Mouse (Mus musculus): ENCODE results near the gene Aff1.

Aff1 gene

GRCm38 (mm10) chr5:103725268-103726149, 33.3 kb downstream of the Aff1 start:
- peak in 1 of 2 experiments; percentile 49 for DNase-seq (ENCODE audit: inconsistent age in 2 of 2, low spot score in 1 of 2)

GRCm38 (mm10) chr5:103726281-103726938, 34.2 kb downstream of the Aff1 start:
- DNase-seq (ENCODE audit: inconsistent age in 2 of 2, low spot score in 1 of 2): no peak

GRCm38 (mm10) chr5:103727777-103728395, 35.7 kb downstream of the Aff1 start:
- DNase-seq (ENCODE audit: inconsistent age in 2 of 2, low spot score in 1 of 2): no peak

- no peak for DNase-seq (ENCODE audit: inconsistent age in 2 of 2, low spot score in 1 of 2)
Measured at GRCm38 (mm10) chr5:103729225-103729624, 37.1 kb downstream of the Aff1 start.

GRCm38 (mm10) chr5:103730142-103730541, 38.0 kb downstream of the Aff1 start:
- DNase-seq (ENCODE audit: inconsistent age in 2 of 2, low spot score in 1 of 2): no peak

GRCm38 (mm10) chr5:103730727-103731126, 38.6 kb downstream of the Aff1 start:
- DNase-seq (ENCODE audit: inconsistent age in 2 of 2, low spot score in 1 of 2): no peak

GRCm38 (mm10) chr5:103732581-103732980, 40.4 kb downstream of the Aff1 start:
- no peak for DNase-seq (ENCODE audit: inconsistent age in 2 of 2, low spot score in 1 of 2)

GRCm38 (mm10) chr5:103735411-103736112, 43.4 kb downstream of the Aff1 start:
- no peak for DNase-seq (ENCODE audit: inconsistent age in 2 of 2, low spot score in 1 of 2)

- DNase-seq (ENCODE audit: inconsistent age in 2 of 2, low spot score in 1 of 2): no peak
Measured at GRCm38 (mm10) chr5:103736553-103737207, 44.5 kb downstream of the Aff1 start.

- peak; percentile 82 to 92 for DNase-seq (ENCODE audit: inconsistent age in 2 of 2, low spot score in 1 of 2)
Measured at GRCm38 (mm10) chr5:103737208-103738066, 45.3 kb downstream of the Aff1 start.

GRCm38 (mm10) chr5:103738509-103738908, 46.3 kb downstream of the Aff1 start:
- DNase-seq (ENCODE audit: inconsistent age in 2 of 2, low spot score in 1 of 2): no peak

- no peak for DNase-seq (ENCODE audit: inconsistent age in 2 of 2, low spot score in 1 of 2)
Measured at GRCm38 (mm10) chr5:103739163-103739562, 47.0 kb downstream of the Aff1 start.

GRCm38 (mm10) chr5:103740093-103740902, 48.1 kb downstream of the Aff1 start:
- peak; percentile 55 to 60 for DNase-seq (ENCODE audit: inconsistent age in 2 of 2, low spot score in 1 of 2)

- DNase-seq (ENCODE audit: inconsistent age in 2 of 2, low spot score in 1 of 2): no peak
Measured at GRCm38 (mm10) chr5:103740903-103741246, 48.7 kb downstream of the Aff1 start.

GRCm38 (mm10) chr5:103741443-103741842, 49.3 kb downstream of the Aff1 start:
- no peak for DNase-seq (ENCODE audit: inconsistent age in 2 of 2, low spot score in 1 of 2)

GRCm38 (mm10) chr5:103741992-103742391, 49.8 kb downstream of the Aff1 start:
- DNase-seq (ENCODE audit: inconsistent age in 2 of 2, low spot score in 1 of 2): no peak

- DNase-seq (ENCODE audit: inconsistent age in 2 of 2, low spot score in 1 of 2): no peak
Measured at GRCm38 (mm10) chr5:103744531-103744930, 52.4 kb downstream of the Aff1 start.

GRCm38 (mm10) chr5:103745635-103746034, 53.5 kb downstream of the Aff1 start:
- DNase-seq (ENCODE audit: inconsistent age in 2 of 2, low spot score in 1 of 2): no peak

- no peak for DNase-seq (ENCODE audit: inconsistent age in 2 of 2, low spot score in 1 of 2)
Measured at GRCm38 (mm10) chr5:103746561-103747085, 54.4 kb downstream of the Aff1 start.

Data from adrenal gland, adult (tissue).